Mouse (Mus musculus) left cerebral cortex, adult 9 months (tissue): ENCODE measurements around the gene Ly6g5b.

Experiments used
- DNase-seq, 2 experiments: peaks; one replicate each; pipeline ENCODE4 v3.0.0; 2022; ENCODE audit warnings: low spot score in 2 of 2

Ly6g5b gene

GRCm38 (mm10) chr17:35115046-35116019 is at the start of gene Ly6g5b:
Ly6g5b (minus strand) TSS chr17:35115428.
- DNase-seq, result no peak

GRCm38 (mm10) chr17:35164218-35164567 is 49.0 kb upstream of the Ly6g5b start:
- no peak for DNase-seq

GRCm38 (mm10) chr17:35163326-35164081 is 48.3 kb upstream of the Ly6g5b start:
- DNase-seq, result no peak

- no peak for DNase-seq
Measured at GRCm38 (mm10) chr17:35162730-35163129, 47.5 kb upstream of the Ly6g5b start.

GRCm38 (mm10) chr17:35162121-35162520 is 46.9 kb upstream of the Ly6g5b start:
- no peak for DNase-seq

- DNase-seq, result no peak
Measured at GRCm38 (mm10) chr17:35161421-35161820, 46.2 kb upstream of the Ly6g5b start.

- DNase-seq, result no peak
Measured at GRCm38 (mm10) chr17:35159638-35160037, 44.4 kb upstream of the Ly6g5b start.

GRCm38 (mm10) chr17:35158850-35159593 is 43.8 kb upstream of the Ly6g5b start:
- no peak for DNase-seq

GRCm38 (mm10) chr17:35157661-35158175 is 42.5 kb upstream of the Ly6g5b start:
- DNase-seq, result no peak

- no peak for DNase-seq
Measured at GRCm38 (mm10) chr17:35157254-35157653, 42.0 kb upstream of the Ly6g5b start.

- DNase-seq, result no peak
Measured at GRCm38 (mm10) chr17:35156461-35157200, 41.4 kb upstream of the Ly6g5b start.

GRCm38 (mm10) chr17:35155451-35155850 is 40.2 kb upstream of the Ly6g5b start:
- DNase-seq, result no peak

GRCm38 (mm10) chr17:35154616-35155015 is 39.4 kb upstream of the Ly6g5b start:
- no peak for DNase-seq

- DNase-seq, result no peak
Measured at GRCm38 (mm10) chr17:35153931-35154330, 38.7 kb upstream of the Ly6g5b start.

GRCm38 (mm10) chr17:35153077-35153476 is 37.8 kb upstream of the Ly6g5b start:
- DNase-seq, result no peak

GRCm38 (mm10) chr17:35152121-35152520 is 36.9 kb upstream of the Ly6g5b start:
- DNase-seq, result no peak

- no peak for DNase-seq
Measured at GRCm38 (mm10) chr17:35147922-35148639, 32.9 kb upstream of the Ly6g5b start.

GRCm38 (mm10) chr17:35147348-35147747 is 32.1 kb upstream of the Ly6g5b start:
- no peak for DNase-seq

- DNase-seq, result no peak
Measured at GRCm38 (mm10) chr17:35146139-35146538, 30.9 kb upstream of the Ly6g5b start.

- DNase-seq, result no peak
Measured at GRCm38 (mm10) chr17:35141971-35142370, 26.7 kb upstream of the Ly6g5b start.
